Comparison of ENCODE assay signal across 21 mouse cellular contexts in genomic region chr9:121549010-121549409, GRCm38 (mm10). TPM values are rescaled to one million over a fixed set of nuclear protein-coding genes. Genes with fewer than 3 reads are reported as not detected.
"Had no signal": no experiment of that assay in that cellular context is flagged by ENCODE, and none has a peak within 500 bp of the region (broad histone marks: within the 10 kb centered on the region; RNA-seq: fewer than 3 reads in every experiment).

No protein-coding gene starts in this region.

- ATAC-seq: liver, postnatal 0 days; lung, postnatal 0 days had no signal

- DNase-seq: kidney, adult 2 months; kidney, postnatal 10 days; kidney, postnatal 36 days; layer of hippocampus, postnatal 36 days; left cerebral cortex, postnatal 4 days; liver, postnatal 0 days; lung, embryonic 14.5 days; lung, postnatal 4 days; midbrain, embryonic 14.5 days; right cerebral cortex, postnatal 14 days; right cerebral cortex, postnatal 4 days; spleen, adult 18-20 months; thymus, postnatal 25 days had no signal

- H3K27me3 ChIP-seq: limb, embryonic 12.5 days; limb, embryonic 15.5 days; stomach, embryonic 15.5 days had no signal

- H3K4me1 ChIP-seq: limb, embryonic 15.5 days; megakaryocyte, embryonic 14.5 days; stomach, embryonic 15.5 days had no signal

- H3K9ac ChIP-seq: limb, embryonic 12.5 days; limb, embryonic 15.5 days; liver, embryonic 14.5 days; liver, postnatal 0 days; lung, embryonic 14.5 days; stomach, embryonic 15.5 days had no signal

- H3K4me3 ChIP-seq: limb, embryonic 12.5 days; limb, embryonic 15.5 days; megakaryocyte, embryonic 14.5 days; stomach, embryonic 15.5 days had no signal

- H3K9me3 ChIP-seq: limb, embryonic 12.5 days; limb, embryonic 15.5 days; stomach, embryonic 15.5 days had no signal

- H3K36me3 ChIP-seq: limb, embryonic 12.5 days; limb, embryonic 15.5 days; stomach, embryonic 15.5 days had no signal

- H3K4me2 ChIP-seq: limb, embryonic 12.5 days; limb, embryonic 15.5 days; liver, embryonic 11.5 days; lung, embryonic 14.5 days; midbrain, embryonic 11.5 days; stomach, embryonic 15.5 days had no signal

- H3K27ac ChIP-seq: limb, embryonic 12.5 days; limb, embryonic 15.5 days; liver, embryonic 14.5 days; stomach, embryonic 15.5 days had no signal

RNA-seq across cellular contexts. Expression of gene Cck, which starts 53.5 kb away (rescaled TPM):
- polyA plus RNA-seq: liver, postnatal 0 days; lung, embryonic 14.5 days had no signal
